Mouse (Mus musculus): ENCODE results near the gene Tomm40. TPM values are rescaled to one million over a fixed set of nuclear protein-coding genes. Genes with fewer than 3 reads are reported as not detected.
A peak's percentile ranks its signal among the peaks of the same experiment; 100 is the strongest.

Gene Tomm40
- polyA plus RNA-seq, 1 experiment from 2014 or later, result 244 TPM

- H3K4me3 ChIP-seq, result no peak overlapping the region
- H3K27me3 ChIP-seq (ENCODE audit: low read depth, poor library complexity, severe bottlenecking), result no peaks in the 10 kb centered on the region
- no peak overlapping the region for H3K27ac ChIP-seq
- H3K36me3 ChIP-seq, result peaks cover 82% of the 10 kb centered on the region
- WGBS, result 94% methylated on average over 11 of the region's 11 CpGs
- peaks cover 22% of the 10 kb centered on the region for H3K4me1 ChIP-seq
- no peaks in the 10 kb centered on the region; the same call in 1 of the 2 replicates for H3K9me3 ChIP-seq (replicated peaks)
- no peak for DNase-seq (ENCODE audit: low spot score)
Observed at GRCm38 (mm10) chr7:19740269-19740668, 25.0 kb upstream of the Tomm40 start.

- Histone ChIP-seq H3K27ac (no peak overlapping the region), H3K36me3 (peaks cover 84% of the 10 kb centered on the region), H3K27me3 (ENCODE audit: low read depth, poor library complexity, severe bottlenecking) (no peaks in the 10 kb centered on the region), H3K4me3 (no peak overlapping the region), H3K9me3 (replicated peaks) (no peaks in the 10 kb centered on the region; the same call in 1 of the 2 replicates), H3K4me1 (peaks cover 12% of the 10 kb centered on the region)
- DNase-seq (ENCODE audit: low spot score), result no peak
- 91% methylated on average over 3 of the region's 3 CpGs for WGBS
Observed at GRCm38 (mm10) chr7:19738771-19739170, 23.5 kb upstream of the Tomm40 start.

GRCm38 (mm10) chr7:19736389-19737057 is 21.3 kb upstream of the Tomm40 start:
- Histone ChIP-seq H3K27ac (no peak overlapping the region), H3K27me3 (ENCODE audit: low read depth, poor library complexity, severe bottlenecking) (no peaks in the 10 kb centered on the region), H3K36me3 (peaks cover 90% of the 10 kb centered on the region), H3K9me3 (replicated peaks) (no peaks in the 10 kb centered on the region; the same call in 1 of the 2 replicates), H3K4me1 (peaks cover 5% of the 10 kb centered on the region), H3K4me3 (no peak overlapping the region)
- WGBS, result 93% methylated on average over 16 of the region's 16 CpGs
- no peak for DNase-seq (ENCODE audit: low spot score)

GRCm38 (mm10) chr7:19734178-19734666 is 19.0 kb upstream of the Tomm40 start:
- H3K4me3 ChIP-seq, result no peak overlapping the region
- 93% methylated on average over 10 of the region's 10 CpGs for WGBS
- H3K9me3 ChIP-seq (replicated peaks), result no peaks in the 10 kb centered on the region; the same call in 1 of the 2 replicates
- H3K27me3 ChIP-seq (ENCODE audit: low read depth, poor library complexity, severe bottlenecking), result no peaks in the 10 kb centered on the region
- H3K36me3 ChIP-seq, result peaks cover 92% of the 10 kb centered on the region
- no peak for DNase-seq (ENCODE audit: low spot score)
- H3K27ac ChIP-seq, result no peak overlapping the region
- H3K4me1 ChIP-seq, result no peaks in the 10 kb centered on the region

GRCm38 (mm10) chr7:19726541-19726940 is 11.3 kb upstream of the Tomm40 start:
- Histone ChIP-seq H3K9me3 (replicated peaks) (no peaks in the 10 kb centered on the region), H3K27ac (no peak overlapping the region), H3K36me3 (peaks cover 100% of the 10 kb centered on the region), H3K4me3 (no peak overlapping the region), H3K4me1 (no peaks in the 10 kb centered on the region), H3K27me3 (ENCODE audit: low read depth, poor library complexity, severe bottlenecking) (no peaks in the 10 kb centered on the region)
- WGBS, result 91% methylated on average over 4 of the region's 4 CpGs
- no peak for DNase-seq (ENCODE audit: low spot score)

- Histone ChIP-seq H3K27me3 (ENCODE audit: low read depth, poor library complexity, severe bottlenecking) (no peaks in the 10 kb centered on the region), H3K9me3 (replicated peaks) (peaks cover 6% of the 10 kb centered on the region; the same call in 1 of the 2 replicates), H3K4me1 (no peaks in the 10 kb centered on the region), H3K27ac (no peak overlapping the region), H3K36me3 (peaks cover 99% of the 10 kb centered on the region), H3K4me3 (no peak overlapping the region)
- no peak for DNase-seq (ENCODE audit: low spot score)
- WGBS, result 95% methylated on average over 12 of the region's 12 CpGs
Observed at GRCm38 (mm10) chr7:19724167-19724566, 8.9 kb upstream of the Tomm40 start.

- Histone ChIP-seq H3K27me3 (ENCODE audit: low read depth, poor library complexity, severe bottlenecking) (no peaks in the 10 kb centered on the region), H3K9me3 (replicated peaks) (peaks cover 6% of the 10 kb centered on the region; the same call in 1 of the 2 replicates), H3K4me1 (no peaks in the 10 kb centered on the region), H3K4me3 (no peak overlapping the region), H3K36me3 (peaks cover 90% of the 10 kb centered on the region), H3K27ac (no peak overlapping the region)
- DNase-seq (ENCODE audit: low spot score), result no peak
- WGBS, result 86% methylated on average over 6 of the region's 6 CpGs
Observed at GRCm38 (mm10) chr7:19722754-19723195, 7.5 kb upstream of the Tomm40 start.

- H3K27ac ChIP-seq, result no peak overlapping the region
- no peak for DNase-seq (ENCODE audit: low spot score)
- WGBS, result 97% methylated on average over 4 of the region's 4 CpGs
- no peak overlapping the region for H3K4me3 ChIP-seq
- H3K27me3 ChIP-seq (ENCODE audit: low read depth, poor library complexity, severe bottlenecking), result no peaks in the 10 kb centered on the region
- H3K4me1 ChIP-seq, result peaks cover 11% of the 10 kb centered on the region
- H3K36me3 ChIP-seq, result peaks cover 66% of the 10 kb centered on the region
- H3K9me3 ChIP-seq (replicated peaks), result peaks cover 6% of the 10 kb centered on the region; the same call in 1 of the 2 replicates
Observed at GRCm38 (mm10) chr7:19719200-19719599, 4.0 kb upstream of the Tomm40 start.

GRCm38 (mm10) chr7:19718297-19718952 is 3.2 kb upstream of the Tomm40 start:
- 93% methylated on average over 5 of the region's 5 CpGs for WGBS
- H3K27me3 ChIP-seq (ENCODE audit: low read depth, poor library complexity, severe bottlenecking), result no peaks in the 10 kb centered on the region
- H3K4me3 ChIP-seq, result no peak overlapping the region
- H3K4me1 ChIP-seq, result peaks cover 18% of the 10 kb centered on the region
- DNase-seq (ENCODE audit: low spot score), result no peak
- peaks cover 6% of the 10 kb centered on the region; the same call in 1 of the 2 replicates for H3K9me3 ChIP-seq (replicated peaks)
- peaks cover 66% of the 10 kb centered on the region for H3K36me3 ChIP-seq
- no peak overlapping the region for H3K27ac ChIP-seq

GRCm38 (mm10) chr7:19717346-19717745 is 2.1 kb upstream of the Tomm40 start:
- no peaks in the 10 kb centered on the region for H3K27me3 ChIP-seq (ENCODE audit: low read depth, poor library complexity, severe bottlenecking)
- peaks cover 66% of the 10 kb centered on the region for H3K36me3 ChIP-seq
- 89% methylated on average over 4 of the region's 4 CpGs for WGBS
- H3K27ac ChIP-seq, result no peak overlapping the region
- peaks cover 18% of the 10 kb centered on the region for H3K4me1 ChIP-seq
- no peak overlapping the region for H3K4me3 ChIP-seq
- DNase-seq (ENCODE audit: low spot score), result no peak
- H3K9me3 ChIP-seq (replicated peaks), result peaks cover 6% of the 10 kb centered on the region; the same call in 1 of the 2 replicates

GRCm38 (mm10) chr7:19716822-19717221 is 1.6 kb upstream of the Tomm40 start:
- no peak for DNase-seq (ENCODE audit: low spot score)
- Histone ChIP-seq H3K4me3 (peak overlapping the region; percentile 99), H3K27me3 (ENCODE audit: low read depth, poor library complexity, severe bottlenecking) (no peaks in the 10 kb centered on the region), H3K27ac (peak overlapping the region; percentile 75; the same call in 1 of the 2 replicates), H3K36me3 (peaks cover 66% of the 10 kb centered on the region), H3K9me3 (replicated peaks) (peaks cover 6% of the 10 kb centered on the region; the same call in 1 of the 2 replicates), H3K4me1 (peaks cover 18% of the 10 kb centered on the region)
- 71% methylated on average over 2 of the region's 2 CpGs for WGBS

GRCm38 (mm10) chr7:19716055-19716682 is 931 bp upstream of the Tomm40 start:
- peaks cover 18% of the 10 kb centered on the region for H3K4me1 ChIP-seq
- DNase-seq (ENCODE audit: low spot score), result no peak
- WGBS, result 10% methylated on average over 18 of the region's 18 CpGs
- no peaks in the 10 kb centered on the region for H3K27me3 ChIP-seq (ENCODE audit: low read depth, poor library complexity, severe bottlenecking)
- peak overlapping the region; percentile 99 for H3K4me3 ChIP-seq
- H3K9me3 ChIP-seq (replicated peaks), result peaks cover 4% of the 10 kb centered on the region; the same call in 1 of the 2 replicates
- peak overlapping the region; percentile 75 for H3K27ac ChIP-seq
- H3K36me3 ChIP-seq, result peaks cover 66% of the 10 kb centered on the region

Data from limb, embryonic 10.5 days (tissue).